Mouse (Mus musculus) embryonic facial prominence, embryonic 13.5 days (tissue): ENCODE data around the gene Gm48552. TPM values are rescaled to one million over a fixed set of nuclear protein-coding genes. Genes with fewer than 3 reads are reported as not detected.

ENCODE experiments used
- ATAC-seq: fragments of 200-750 bp; cut with Nextera tagmentation; 2 replicates; pipeline ENCODE4 v1.8.0; 2017; ENCODE audit warnings: low read depth; ENCODE audit not compliant: insufficient number of reproducible peaks, insufficient read depth, low FRiP score, low TSS enrichment
- H3K27ac ChIP-seq: fragments of 300-500 bp; sonication (generic); 2 replicates; pipeline ENCODE4 v1.5.1; 2015; ENCODE audit warnings: moderate library complexity, mild to moderate bottlenecking, inconsistent platforms
- H3K27me3 ChIP-seq: fragments of 300-500 bp; sonication (generic); 2 replicates; pipeline ENCODE4 v1.6.1; 2015; ENCODE audit warnings: mild to moderate bottlenecking, inconsistent platforms
- H3K36me3 ChIP-seq: fragments of 300-500 bp; sonication (generic); 2 replicates; pipeline ENCODE4 v1.6.1; 2015; ENCODE audit warnings: mild to moderate bottlenecking, inconsistent platforms
- H3K4me1 ChIP-seq: fragments of 300-500 bp; sonication (generic); 2 replicates; pipeline ENCODE4 v1.6.1; 2015; ENCODE audit warnings: inconsistent platforms
- H3K4me2 ChIP-seq: fragments of 300-500 bp; sonication (generic); 2 replicates; pipeline ENCODE4 v1.6.1; 2015; ENCODE audit warnings: moderate library complexity, mild to moderate bottlenecking, inconsistent platforms
- H3K4me3 ChIP-seq: fragments of 300-500 bp; sonication (generic); 2 replicates; pipeline ENCODE4 v1.5.1; 2015; ENCODE audit warnings: mild to moderate bottlenecking, inconsistent platforms
- H3K9ac ChIP-seq: fragments of 300-500 bp; sonication (generic); 2 replicates; pipeline ENCODE4 v1.6.1; 2015; ENCODE audit warnings: mild to moderate bottlenecking, inconsistent platforms
- H3K9me3 ChIP-seq: fragments of 300-500 bp; sonication (generic); 2 replicates; pipeline ENCODE4 v1.6.1; 2016; ENCODE audit warnings: inconsistent platforms
- WGBS: fragments of 180-500 bp; shearing (Covaris S2); methylation state at CpG from one replicate; pipeline ENCODE4 v1.1.7; 2015; ENCODE audit warnings: mixed read lengths; 5-methylcytosine and 5-hydroxymethylcytosine counted together
- polyA plus RNA-seq: library from polyadenylated mRNA; unstranded; fragments of >200 nt; fragmentation: Nextera tagmentation; extraction: Ambion mirVana; gene quantifications from 2 replicates; pipeline ENCODE4 v1.2.1, GENCODE M21; 2015

Gm48552 gene
- polyA plus RNA-seq, 1 experiment from 2014 or later, result 1.2 TPM

DNA sequence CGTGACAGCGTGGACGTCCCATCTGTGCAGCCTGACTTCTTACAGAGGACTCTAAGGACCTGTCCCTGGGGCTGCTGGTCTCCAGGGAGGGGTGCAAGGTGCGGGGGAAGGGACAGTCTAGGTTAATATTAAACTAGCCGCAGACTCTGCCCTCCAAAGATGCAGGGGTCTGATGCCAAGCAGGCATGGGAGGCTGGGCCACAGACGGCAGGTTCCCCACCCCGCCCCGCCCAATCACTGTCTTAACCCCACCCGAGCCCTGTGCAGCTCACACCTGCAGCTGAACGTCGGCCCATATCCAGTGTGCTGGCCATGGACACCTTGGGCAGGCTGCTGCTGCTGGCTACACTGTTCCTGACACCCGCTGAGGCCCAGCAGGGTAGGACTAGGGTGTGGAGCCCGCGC lies 4.0 kb downstream of the Gm48552 start, which contains the start of gene Smim24:
Gene Smim24, plus strand, starts transcription at position 271 of the 405 bp plus-strand sequence.
- H3K36me3 ChIP-seq, result peaks cover 35% of the 10 kb centered on the region
- peaks cover 18% of the 10 kb centered on the region for H3K4me1 ChIP-seq
- no peak for ATAC-seq
- H3K27me3 ChIP-seq, result no peaks in the 10 kb centered on the region
- WGBS, result 67% methylated on average over 14 of the region's 14 CpGs
- peak within 1 kb of the TSS; percentile 64 for H3K4me2 ChIP-seq
- no peaks in the 10 kb centered on the region for H3K9me3 ChIP-seq
- peak within 1 kb of the TSS; percentile 62; the same call in 1 of the 2 replicates for H3K27ac ChIP-seq
- H3K4me3 ChIP-seq, result peak within 1 kb of the TSS; percentile 36
- H3K9ac ChIP-seq, result peak within 1 kb of the TSS; percentile 65

DNA sequence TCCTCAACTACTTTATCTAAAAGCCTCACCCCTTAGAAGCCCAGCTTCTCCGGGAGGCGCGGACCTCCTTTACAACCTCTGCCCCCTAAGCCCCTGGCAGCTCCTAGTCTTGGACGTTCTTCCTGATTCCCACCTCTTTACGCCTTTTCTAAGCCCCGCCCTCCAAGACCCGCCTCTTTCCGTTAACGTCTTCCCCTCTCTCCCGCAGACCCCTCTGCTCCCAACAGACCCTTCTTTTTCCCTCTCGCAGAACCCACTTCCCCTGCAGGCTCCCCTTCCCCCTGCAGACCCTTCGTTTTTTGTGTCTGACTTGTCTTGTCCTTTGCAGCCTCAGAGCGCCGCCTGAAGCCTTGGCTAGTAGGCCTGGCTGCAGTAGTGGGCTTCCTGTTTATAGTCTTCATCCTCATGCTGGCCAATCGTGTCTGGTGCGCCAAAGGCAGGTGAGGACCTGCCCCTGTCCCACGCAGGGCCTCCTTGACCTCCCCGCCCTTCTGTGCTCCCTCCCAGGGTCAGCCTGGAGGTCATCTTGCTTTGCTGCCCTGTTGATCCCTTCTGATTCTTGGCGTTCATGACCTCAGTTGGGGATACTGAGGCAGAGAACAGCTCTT lies 4.8 kb downstream of the Gm48552 start:
- Histone ChIP-seq H3K4me1 (peaks cover 18% of the 10 kb centered on the region), H3K27me3 (no peaks in the 10 kb centered on the region), H3K36me3 (peaks cover 27% of the 10 kb centered on the region), H3K4me2 (peak overlapping the region; percentile 64), H3K4me3 (peak overlapping the region; percentile 36), H3K27ac (peak overlapping the region; percentile 62; the same call in 1 of the 2 replicates), H3K9me3 (no peaks in the 10 kb centered on the region), H3K9ac (peak overlapping the region; percentile 65)
- WGBS, result 6% methylated on average over 19 of the region's 19 CpGs
- ATAC-seq, result no peak

DNA sequence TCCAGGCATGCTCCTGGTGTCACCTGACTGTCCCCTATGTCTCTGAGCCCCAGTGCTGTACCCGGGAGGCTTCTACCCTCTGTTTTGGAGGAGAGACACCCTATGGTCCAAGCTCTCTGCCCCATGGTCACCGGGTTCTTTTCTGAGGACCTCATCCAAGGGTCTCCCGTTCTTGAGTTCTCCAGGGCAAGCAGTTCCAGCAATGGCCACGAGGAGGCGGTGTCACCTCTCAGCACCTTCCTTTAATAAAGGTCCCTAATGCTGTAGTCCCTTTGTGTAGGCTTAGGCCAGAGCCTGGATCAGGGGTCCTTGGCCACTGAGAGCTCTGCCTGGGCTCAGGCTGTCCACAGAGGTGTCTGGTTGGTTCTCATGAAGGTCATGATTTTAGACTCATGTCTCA lies 6.3 kb downstream of the Gm48552 start:
- H3K4me1 ChIP-seq, result peaks cover 22% of the 10 kb centered on the region
- no peaks in the 10 kb centered on the region for H3K9me3 ChIP-seq
- ATAC-seq, result no peak
- H3K4me2 ChIP-seq, result no peak overlapping the region
- H3K9ac ChIP-seq, result no peak overlapping the region
- WGBS, result 16% methylated on average over 5 of the region's 5 CpGs
- H3K27ac ChIP-seq, result no peak overlapping the region
- peaks cover 28% of the 10 kb centered on the region for H3K36me3 ChIP-seq
- no peaks in the 10 kb centered on the region for H3K27me3 ChIP-seq
- no peak overlapping the region for H3K4me3 ChIP-seq

DNA sequence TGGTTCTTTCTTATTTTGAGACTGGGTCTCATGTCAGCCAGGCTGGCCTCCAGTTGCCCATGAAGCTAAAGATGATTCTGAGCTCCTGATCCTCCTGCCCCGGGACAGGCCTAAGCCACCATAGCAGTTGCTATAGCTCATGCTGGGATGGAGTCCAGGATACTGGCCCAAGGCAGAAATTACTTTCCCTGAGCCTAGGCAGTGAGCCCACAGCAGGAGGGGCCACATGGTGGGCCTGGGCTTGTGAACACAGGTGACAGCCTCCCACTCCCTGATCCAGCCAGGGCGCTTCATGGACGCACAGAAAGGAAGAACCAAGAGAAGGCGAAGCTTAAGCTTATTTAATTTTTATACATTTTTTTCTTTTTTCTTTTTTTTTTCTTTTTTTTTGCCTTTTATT lies 7.1 kb downstream of the Gm48552 start:
- no peaks in the 10 kb centered on the region for H3K27me3 ChIP-seq
- no peak overlapping the region for H3K4me2 ChIP-seq
- peaks cover 36% of the 10 kb centered on the region for H3K36me3 ChIP-seq
- no peak overlapping the region for H3K9ac ChIP-seq
- WGBS, result 89% methylated on average over 4 of the region's 4 CpGs
- peak overlapping the region; percentile 48; the same call in 1 of the 2 replicates for H3K27ac ChIP-seq
- H3K4me1 ChIP-seq, result peaks cover 30% of the 10 kb centered on the region
- H3K9me3 ChIP-seq, result no peaks in the 10 kb centered on the region
- no peak overlapping the region for H3K4me3 ChIP-seq
- no peak for ATAC-seq

DNA sequence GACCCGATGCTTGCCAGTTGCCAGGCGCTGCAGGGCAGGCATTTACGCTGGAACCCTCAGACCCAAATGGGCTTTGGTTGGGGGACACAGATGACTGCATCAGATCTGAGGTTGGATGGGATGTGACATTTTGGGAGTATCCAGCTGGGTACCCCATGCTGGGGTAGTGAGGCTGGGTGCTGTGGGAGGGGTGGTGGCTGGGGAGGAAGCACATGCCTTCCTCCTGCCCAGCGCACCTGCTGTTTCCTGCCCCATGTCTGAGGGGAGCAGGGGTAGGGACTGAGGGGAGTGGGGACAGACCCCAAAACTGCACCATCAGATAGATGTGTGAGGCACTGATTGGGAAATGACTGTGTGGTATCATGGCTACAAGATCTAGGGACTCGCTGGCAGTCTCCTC lies 7.9 kb downstream of the Gm48552 start:
- peaks cover 39% of the 10 kb centered on the region for H3K36me3 ChIP-seq
- peak overlapping the region; percentile 48 for H3K27ac ChIP-seq
- no peak overlapping the region for H3K4me2 ChIP-seq
- H3K9ac ChIP-seq, result 0 out of 2 replicates have a peak overlapping the region, but pooled peaks have one; percentile 32
- H3K9me3 ChIP-seq, result no peaks in the 10 kb centered on the region
- no peaks in the 10 kb centered on the region for H3K27me3 ChIP-seq
- H3K4me1 ChIP-seq, result peaks cover 38% of the 10 kb centered on the region
- no peak overlapping the region for H3K4me3 ChIP-seq
- ATAC-seq, result no peak
- WGBS, result 65% methylated on average over 5 of the region's 5 CpGs

DNA sequence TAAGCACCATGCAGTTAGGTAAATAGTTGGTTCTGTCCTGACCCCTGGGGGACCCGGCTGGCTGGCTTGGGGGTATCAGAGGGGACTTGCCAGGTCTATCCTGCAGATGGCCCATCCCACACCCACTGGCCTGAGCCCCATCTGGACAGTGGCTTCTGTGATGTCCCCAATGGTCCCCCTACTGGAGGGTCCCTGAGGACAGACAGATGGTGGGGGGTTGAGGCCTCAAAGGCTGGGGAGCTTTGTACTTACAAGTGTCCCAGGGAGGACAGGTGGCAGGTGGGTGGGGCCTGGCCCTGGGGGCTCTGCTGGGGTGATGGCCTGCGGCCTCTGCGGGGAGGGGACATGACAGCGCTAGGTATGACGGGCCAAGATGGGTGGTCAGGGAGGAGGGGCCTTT lies 10.5 kb downstream of the Gm48552 start:
- ATAC-seq, result no peak
- 74% methylated on average over 5 of the region's 5 CpGs for WGBS
- no peaks in the 10 kb centered on the region for H3K9me3 ChIP-seq
- no peak overlapping the region for H3K27ac ChIP-seq
- H3K36me3 ChIP-seq, result peaks cover 50% of the 10 kb centered on the region
- H3K27me3 ChIP-seq, result no peaks in the 10 kb centered on the region
- no peak overlapping the region for H3K4me3 ChIP-seq
- no peak overlapping the region for H3K9ac ChIP-seq
- peaks cover 49% of the 10 kb centered on the region for H3K4me1 ChIP-seq
- no peak overlapping the region for H3K4me2 ChIP-seq

DNA sequence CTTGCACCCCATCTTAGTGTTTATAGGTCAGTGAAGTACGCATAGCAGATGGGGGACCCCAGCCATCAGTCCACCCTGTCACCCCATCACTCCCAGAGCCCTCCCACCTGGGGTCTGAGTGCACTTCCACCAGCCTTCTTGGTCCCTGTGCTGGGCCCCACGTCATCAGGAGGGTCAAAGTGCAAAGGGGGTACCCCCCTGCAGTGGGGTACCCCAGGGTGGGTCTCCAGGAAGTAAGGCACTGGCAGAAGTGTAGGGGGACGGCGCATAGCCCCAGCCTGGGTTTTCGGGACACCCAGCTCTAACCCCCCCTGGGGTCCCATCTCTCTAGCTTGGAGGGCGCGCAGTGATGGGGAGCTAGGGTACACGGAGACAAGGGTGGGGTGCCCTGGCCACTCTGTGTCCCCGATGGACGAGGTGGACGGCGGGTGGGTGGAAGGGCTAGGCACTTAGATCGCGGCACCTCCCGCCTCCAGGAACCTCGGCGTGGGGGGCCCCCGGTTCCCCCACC lies 11.0 kb downstream of the Gm48552 start:
- WGBS, result 80% methylated on average over 18 of the region's 18 CpGs

DNA sequence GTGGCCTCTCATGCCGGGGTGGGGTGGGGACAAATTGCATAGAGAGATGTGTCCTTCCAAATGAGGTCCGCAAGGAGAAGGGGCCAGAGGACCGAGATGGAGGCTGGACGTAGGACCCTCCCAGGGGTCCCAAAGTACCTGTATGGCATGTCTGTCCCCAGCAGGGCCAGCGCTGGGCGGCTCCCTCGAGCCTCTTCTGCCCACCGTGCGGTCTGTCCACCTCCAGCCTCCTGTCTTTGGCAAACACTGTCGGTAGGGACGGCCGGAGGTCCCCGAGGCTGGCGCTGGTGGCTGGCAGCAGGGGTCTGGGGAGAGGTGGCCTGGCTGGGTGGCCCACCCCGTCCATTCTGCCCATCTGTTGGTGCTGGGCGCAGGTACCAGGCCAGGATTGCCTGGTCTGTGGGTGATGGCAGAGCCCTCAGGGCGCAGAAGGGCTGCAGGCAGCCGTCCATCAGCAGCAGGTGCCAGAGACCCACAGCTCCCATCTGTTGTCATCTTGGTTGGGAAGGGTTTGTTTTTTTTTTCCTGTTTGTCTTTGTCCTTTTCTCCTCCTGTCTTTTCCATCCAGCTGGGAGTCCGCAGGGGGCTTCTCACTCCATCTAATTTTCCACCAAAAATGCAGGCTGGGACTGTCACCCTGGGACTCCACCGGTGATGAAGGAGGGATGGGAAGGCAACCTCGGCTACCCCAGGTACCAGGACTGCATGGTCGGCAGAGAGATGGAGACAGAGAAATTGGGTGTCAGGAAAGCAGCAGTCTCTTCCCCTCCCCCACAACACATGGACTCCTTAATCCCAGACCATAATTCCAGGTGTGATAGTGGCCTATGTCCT lies 11.8 kb downstream of the Gm48552 start:
- no peak for ATAC-seq
- Histone ChIP-seq H3K27ac (peak overlapping the region; percentile 96), H3K4me2 (no peak overlapping the region), H3K4me1 (peaks cover 53% of the 10 kb centered on the region), H3K36me3 (peaks cover 61% of the 10 kb centered on the region), H3K9me3 (no peaks in the 10 kb centered on the region), H3K9ac (0 out of 2 replicates have a peak overlapping the region, but pooled peaks have one; percentile 51), H3K27me3 (no peaks in the 10 kb centered on the region; the same call in 1 of the 2 replicates), H3K4me3 (no peak overlapping the region)
- WGBS, result 55% methylated on average over 22 of the region's 22 CpGs

More for the DNA sequence above, 11.0 kb downstream of the Gm48552 start:
- H3K9me3 ChIP-seq, result no peaks in the 10 kb centered on the region
- H3K4me1 ChIP-seq, result peaks cover 53% of the 10 kb centered on the region
- no peak for ATAC-seq
- H3K36me3 ChIP-seq, result peaks cover 56% of the 10 kb centered on the region
- H3K4me2 ChIP-seq, result no peak overlapping the region
- no peaks in the 10 kb centered on the region; the same call in 1 of the 2 replicates for H3K27me3 ChIP-seq
- no peak overlapping the region for H3K4me3 ChIP-seq
- no peak overlapping the region for H3K27ac ChIP-seq
- no peak overlapping the region for H3K9ac ChIP-seq

DNA sequence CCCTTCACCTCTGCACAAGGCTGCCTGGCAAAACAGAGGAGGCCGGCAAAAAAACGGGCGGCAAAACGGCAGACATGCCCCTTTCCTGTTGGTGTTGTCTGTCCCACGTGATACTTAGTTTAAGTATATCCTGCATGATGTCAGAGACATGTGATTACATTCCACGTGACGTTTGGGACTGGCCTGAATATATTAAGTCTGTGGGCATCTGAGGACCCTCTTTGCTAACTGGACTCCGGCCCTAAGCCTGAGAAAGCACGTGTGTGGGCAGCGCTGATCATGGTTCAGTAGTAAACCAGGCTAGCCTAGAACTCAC lies 12.4 kb downstream of the Gm48552 start:
- peak overlapping the region; percentile 96 for H3K27ac ChIP-seq

DNA sequence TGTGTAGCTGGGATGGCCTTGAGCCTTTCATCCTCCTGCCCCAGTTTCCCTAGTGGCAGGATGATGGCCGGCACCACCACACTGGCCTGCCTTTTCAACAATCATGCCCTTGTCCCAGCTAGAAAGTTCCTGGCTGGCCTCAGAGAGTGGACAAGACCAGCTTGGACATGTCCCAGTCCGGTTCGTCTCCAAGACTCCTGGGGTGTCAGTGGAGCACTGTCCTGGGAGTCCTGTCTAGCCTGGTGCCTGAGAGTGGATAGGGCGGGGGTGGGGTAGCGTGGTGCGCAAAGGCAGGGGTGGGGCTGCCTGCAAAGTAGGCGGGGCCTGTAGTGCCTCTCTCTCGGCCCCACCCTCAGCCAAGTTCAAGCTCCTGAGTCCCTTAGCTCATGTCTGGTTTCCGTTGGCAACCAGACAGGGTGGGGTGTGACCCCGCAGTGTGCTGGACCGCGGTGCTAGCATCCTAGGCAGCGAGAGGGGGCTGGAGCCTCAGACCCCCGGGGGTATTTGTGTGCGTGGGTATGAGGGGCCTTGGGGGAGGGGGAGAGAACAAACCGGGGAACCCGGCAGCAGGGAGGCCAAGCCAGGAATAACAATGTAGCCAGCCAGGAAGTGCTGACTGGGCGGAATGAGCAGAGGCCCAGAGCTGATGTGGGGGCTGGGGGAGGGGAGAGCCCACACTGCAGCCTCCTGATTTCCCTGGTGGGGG lies 12.9 kb downstream of the Gm48552 start:
- H3K4me1 ChIP-seq, result peaks cover 59% of the 10 kb centered on the region
- H3K9ac ChIP-seq, result peak overlapping the region; percentile 58
- peaks cover 3% of the 10 kb centered on the region for H3K27me3 ChIP-seq
- peak; percentile 81 for ATAC-seq
- H3K4me2 ChIP-seq, result peak overlapping the region; percentile 44
- H3K9me3 ChIP-seq, result no peaks in the 10 kb centered on the region
- H3K27ac ChIP-seq, result peak overlapping the region; percentile 96
- WGBS, result 8% methylated on average over 18 of the region's 18 CpGs
- peak overlapping the region; percentile 13; the same call in 1 of the 2 replicates for H3K4me3 ChIP-seq
- H3K36me3 ChIP-seq, result peaks cover 67% of the 10 kb centered on the region

More for the DNA sequence above, 12.4 kb downstream of the Gm48552 start:
- H3K36me3 ChIP-seq, result peaks cover 66% of the 10 kb centered on the region
- peaks cover 56% of the 10 kb centered on the region for H3K4me1 ChIP-seq
- H3K4me3 ChIP-seq, result no peak overlapping the region
- no peaks in the 10 kb centered on the region; the same call in 1 of the 2 replicates for H3K27me3 ChIP-seq
- no peaks in the 10 kb centered on the region for H3K9me3 ChIP-seq
- H3K4me2 ChIP-seq, result peak overlapping the region; percentile 44
- WGBS, result 31% methylated on average over 10 of the region's 10 CpGs
- ATAC-seq, result no peak
- H3K9ac ChIP-seq, result peak overlapping the region; percentile 51; the same call in 1 of the 2 replicates

DNA sequence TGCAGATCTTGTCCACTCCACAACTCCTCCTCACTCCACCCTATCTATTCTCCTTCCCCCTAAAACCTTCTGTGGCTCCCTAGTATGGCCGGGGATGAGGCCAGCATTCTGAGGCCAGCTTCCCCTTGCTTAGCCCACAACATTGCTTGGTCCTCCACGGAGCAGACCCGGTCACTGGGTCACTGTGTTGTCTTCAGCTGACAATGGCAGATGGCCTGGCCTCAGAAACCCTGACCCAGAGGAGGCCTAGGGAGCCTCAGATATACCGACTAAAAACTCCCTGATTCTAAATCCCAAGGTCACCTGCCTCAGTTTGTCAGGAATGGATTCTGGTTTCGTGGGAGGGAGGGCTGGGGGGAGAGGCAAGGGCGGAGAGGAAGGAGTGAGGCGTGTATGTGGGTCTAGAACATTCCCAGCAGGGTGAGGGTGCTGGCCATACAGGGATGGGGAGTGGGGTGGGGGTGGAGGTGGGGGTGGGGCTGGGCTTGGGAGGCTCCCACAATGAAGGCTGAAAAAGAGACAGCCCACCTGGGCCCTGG lies 13.5 kb downstream of the Gm48552 start:
- peak overlapping the region; percentile 58 for H3K9ac ChIP-seq
- H3K36me3 ChIP-seq, result peaks cover 68% of the 10 kb centered on the region
- peak overlapping the region; percentile 44 for H3K4me2 ChIP-seq
- H3K27me3 ChIP-seq, result peaks cover 9% of the 10 kb centered on the region
- H3K9me3 ChIP-seq, result no peaks in the 10 kb centered on the region
- no peak for ATAC-seq
- peak overlapping the region; percentile 13; the same call in 1 of the 2 replicates for H3K4me3 ChIP-seq
- peak overlapping the region; percentile 96 for H3K27ac ChIP-seq
- peaks cover 64% of the 10 kb centered on the region for H3K4me1 ChIP-seq
- 19% methylated on average over 7 of the region's 7 CpGs for whole genome bisulfite sequencing
